Mouse (Mus musculus) splenic B cell, adult 2 months (primary cell): Measurements from ENCODE around the gene Mboat7.
A peak's percentile ranks its signal among the peaks of the same experiment; 100 is the strongest.
"Not testable (repeated sequence)": the region's sequence is repeated elsewhere in the genome, so short reads cannot be mapped to it uniquely, and the experiment has no call there.

Source experiments
- DNase-seq: peaks from one replicate; pipeline ENCODE4 v3.0.0-alpha.2; 2011; ENCODE audit warnings: low read depth, low spot score
- H3K27me3 ChIP-seq: 2 replicates; pipeline ENCODE4 v1.6.1; 2012; ENCODE audit warnings: mild to moderate bottlenecking, low read length, moderate library complexity, mixed read lengths; ENCODE audit not compliant: control insufficient read depth, poor library complexity, insufficient read depth, severe bottlenecking
- H3K36me3 ChIP-seq: 2 replicates; pipeline ENCODE4 v1.6.1; 2012; ENCODE audit warnings: mild to moderate bottlenecking, low read length, moderate library complexity, mixed read lengths; ENCODE audit not compliant: control insufficient read depth, poor library complexity, insufficient read depth, severe bottlenecking

Gene Mboat7

GRCm38 (mm10) chr7:3692987-3693808 is at the start of gene Mboat7:
Gene Mboat7, minus strand, starts transcription at chr7:3693523.
- peaks cover 4% of the 10 kb centered on the region for H3K36me3 ChIP-seq

GRCm38 (mm10) chr7:3732675-3733074 is 39.4 kb upstream of the Mboat7 start:
- not testable (repeated sequence) for H3K27me3 ChIP-seq, H3K36me3 ChIP-seq, DNase-seq

More at GRCm38 (mm10) chr7:3692987-3693808, at the start of gene Mboat7:
- no peaks in the 10 kb centered on the region for H3K27me3 ChIP-seq
- peak; percentile 97 for DNase-seq

GRCm38 (mm10) chr7:3725459-3725858 is 32.1 kb upstream of the Mboat7 start:
- H3K36me3 ChIP-seq, H3K27me3 ChIP-seq, DNase-seq: not testable (repeated sequence)

- not testable (repeated sequence) for DNase-seq, H3K27me3 ChIP-seq, H3K36me3 ChIP-seq
Measured at GRCm38 (mm10) chr7:3720268-3720667, 26.9 kb upstream of the Mboat7 start, which contains the start of gene Pirb. Gene Pirb, minus strand, starts transcription at chr7:3720391.

GRCm38 (mm10) chr7:3715249-3715648 is 21.9 kb upstream of the Mboat7 start:
- DNase-seq, result no peak
- Histone ChIP-seq H3K27me3 (no peaks in the 10 kb centered on the region), H3K36me3 (peaks cover 13% of the 10 kb centered on the region)

- DNase-seq, result no peak
- Histone ChIP-seq H3K27me3 (no peaks in the 10 kb centered on the region), H3K36me3 (peaks cover 12% of the 10 kb centered on the region)
Measured at GRCm38 (mm10) chr7:3712264-3712942, 19.1 kb upstream of the Mboat7 start.

- Histone ChIP-seq H3K27me3 (no peaks in the 10 kb centered on the region), H3K36me3 (peaks cover 8% of the 10 kb centered on the region; the same call in 1 of the 2 replicates)
- no peak for DNase-seq
Measured at GRCm38 (mm10) chr7:3709000-3709399, 15.7 kb upstream of the Mboat7 start.

- DNase-seq, H3K36me3 ChIP-seq: not testable (repeated sequence)
Measured at GRCm38 (mm10) chr7:3708447-3708980, 15.2 kb upstream of the Mboat7 start.

GRCm38 (mm10) chr7:3707568-3708413 is 14.5 kb upstream of the Mboat7 start:
- DNase-seq, result no peak
- peaks cover 5% of the 10 kb centered on the region; the same call in 1 of the 2 replicates for H3K36me3 ChIP-seq
- H3K27me3 ChIP-seq, result no peaks in the 10 kb centered on the region

More at GRCm38 (mm10) chr7:3708447-3708980, 15.2 kb upstream of the Mboat7 start:
- H3K27me3 ChIP-seq, result not testable (repeated sequence)

GRCm38 (mm10) chr7:3707027-3707426 is 13.7 kb upstream of the Mboat7 start:
- peaks cover 3% of the 10 kb centered on the region; the same call in 1 of the 2 replicates for H3K36me3 ChIP-seq
- peak; percentile 84 for DNase-seq
- no peaks in the 10 kb centered on the region for H3K27me3 ChIP-seq

GRCm38 (mm10) chr7:3706343-3706934 is 13.1 kb upstream of the Mboat7 start:
- Histone ChIP-seq H3K36me3 (peaks cover 2% of the 10 kb centered on the region; the same call in 1 of the 2 replicates), H3K27me3 (no peaks in the 10 kb centered on the region)
- no peak for DNase-seq

- no peak for DNase-seq
- no peaks in the 10 kb centered on the region for H3K27me3 ChIP-seq
- H3K36me3 ChIP-seq, result peaks cover 2% of the 10 kb centered on the region; the same call in 1 of the 2 replicates
Measured at GRCm38 (mm10) chr7:3705911-3706310, 12.6 kb upstream of the Mboat7 start.

GRCm38 (mm10) chr7:3705461-3705860 is 12.1 kb upstream of the Mboat7 start:
- DNase-seq, H3K36me3 ChIP-seq, H3K27me3 ChIP-seq: not testable (repeated sequence)

GRCm38 (mm10) chr7:3704475-3704874 is 11.2 kb upstream of the Mboat7 start:
- H3K27me3 ChIP-seq, result no peaks in the 10 kb centered on the region
- DNase-seq, result no peak
- H3K36me3 ChIP-seq, result peaks cover 2% of the 10 kb centered on the region; the same call in 1 of the 2 replicates
